Mouse (Mus musculus) spleen, adult 2 months (tissue): ENCODE measurements around the gene Thbs3.

Experiments
- CTCF ChIP-seq: fragments of 200-500 bp; IDR thresholded peaks from 2 replicates; pipeline ENCODE4 v1.5.1; 2011; ENCODE audit warnings: mild to moderate bottlenecking, inconsistent platforms; ENCODE audit not compliant: insufficient read depth, insufficient read length, insufficient replicate concordance; ENCODE audit errors: extremely low read depth
- POLR2A ChIP-seq: fragments of 200-500 bp; IDR thresholded peaks from 2 replicates; pipeline ENCODE4 v1.6.1; 2011; ENCODE audit warnings: low read depth, low read length, inconsistent platforms

GRCm38 (mm10) chr3:89243609-89244008 is 28.6 kb downstream of the Thbs3 start:
- TF ChIP-seq POLR2A, result no peak
- TF ChIP-seq CTCF, result peak; percentile 64; the same call in 1 of the 2 replicates
